Mouse (Mus musculus) stomach, embryonic 16.5 days (tissue): ENCODE data around the gene Rap1a. TPM values are rescaled to one million over a fixed set of nuclear protein-coding genes. Genes with fewer than 3 reads are reported as not detected.

Source experiments
- ATAC-seq: fragments of 200-750 bp; cut with Nextera tagmentation; 2 replicates; pipeline ENCODE4 v1.8.0; 2017; ENCODE audit warnings: moderate number of reproducible peaks, moderate TSS enrichment; ENCODE audit not compliant: insufficient read depth, low FRiP score
- H3K27ac ChIP-seq: fragments of 300-500 bp; sonication (generic); 2 replicates; pipeline ENCODE4 v1.5.1; 2014; ENCODE audit warnings: low read length
- H3K27me3 ChIP-seq: fragments of 300-500 bp; sonication (generic); 2 replicates; pipeline ENCODE4 v1.6.1; 2014; ENCODE audit warnings: low read length, control low read depth, mixed read lengths; ENCODE audit not compliant: control insufficient read depth, insufficient read depth
- H3K36me3 ChIP-seq: fragments of 300-500 bp; sonication (generic); 2 replicates; pipeline ENCODE4 v1.6.1; 2014; ENCODE audit warnings: low read length; ENCODE audit not compliant: control insufficient read depth, insufficient read depth
- H3K4me1 ChIP-seq: fragments of 300-500 bp; sonication (generic); 2 replicates; pipeline ENCODE4 v1.6.1; 2014; ENCODE audit warnings: low read length, control low read depth, mixed read lengths; ENCODE audit not compliant: control insufficient read depth, insufficient read depth
- H3K4me2 ChIP-seq: fragments of 300-500 bp; sonication (generic); 2 replicates; pipeline ENCODE4 v1.6.1; 2014; ENCODE audit warnings: low read depth, low read length, mixed read lengths
- H3K4me3 ChIP-seq: fragments of 300-500 bp; sonication (generic); replicated peaks from 2 replicates; pipeline ENCODE4 v1.5.1; 2014; ENCODE audit warnings: mild to moderate bottlenecking, low read length
- H3K9ac ChIP-seq: fragments of 300-500 bp; sonication (generic); 2 replicates; pipeline ENCODE4 v1.6.1; 2014; ENCODE audit warnings: low read length
- H3K9me3 ChIP-seq: fragments of 300-500 bp; sonication (generic); replicated peaks from 2 replicates; pipeline ENCODE4 v1.6.1; 2016; ENCODE audit warnings: low read length, control low read depth; ENCODE audit not compliant: control insufficient read depth
- WGBS: fragments of 180-500 bp; shearing (Covaris S2); extraction: QIAGEN DNeasy Blood & Tissue Kit; methylation state at CpG from one replicate; pipeline ENCODE4 v1.1.7; 2014; 5-methylcytosine and 5-hydroxymethylcytosine counted together
- polyA plus RNA-seq: library from polyadenylated mRNA; unstranded; fragments of >200 nt; fragmentation: Nextera tagmentation; extraction: Ambion mirVana; gene quantifications from 2 replicates; pipeline ENCODE4 v1.2.1, GENCODE M21; 2015

Gene Rap1a
- polyA plus RNA-seq, 1 experiment from 2014 or later = 148 TPM

DNA sequence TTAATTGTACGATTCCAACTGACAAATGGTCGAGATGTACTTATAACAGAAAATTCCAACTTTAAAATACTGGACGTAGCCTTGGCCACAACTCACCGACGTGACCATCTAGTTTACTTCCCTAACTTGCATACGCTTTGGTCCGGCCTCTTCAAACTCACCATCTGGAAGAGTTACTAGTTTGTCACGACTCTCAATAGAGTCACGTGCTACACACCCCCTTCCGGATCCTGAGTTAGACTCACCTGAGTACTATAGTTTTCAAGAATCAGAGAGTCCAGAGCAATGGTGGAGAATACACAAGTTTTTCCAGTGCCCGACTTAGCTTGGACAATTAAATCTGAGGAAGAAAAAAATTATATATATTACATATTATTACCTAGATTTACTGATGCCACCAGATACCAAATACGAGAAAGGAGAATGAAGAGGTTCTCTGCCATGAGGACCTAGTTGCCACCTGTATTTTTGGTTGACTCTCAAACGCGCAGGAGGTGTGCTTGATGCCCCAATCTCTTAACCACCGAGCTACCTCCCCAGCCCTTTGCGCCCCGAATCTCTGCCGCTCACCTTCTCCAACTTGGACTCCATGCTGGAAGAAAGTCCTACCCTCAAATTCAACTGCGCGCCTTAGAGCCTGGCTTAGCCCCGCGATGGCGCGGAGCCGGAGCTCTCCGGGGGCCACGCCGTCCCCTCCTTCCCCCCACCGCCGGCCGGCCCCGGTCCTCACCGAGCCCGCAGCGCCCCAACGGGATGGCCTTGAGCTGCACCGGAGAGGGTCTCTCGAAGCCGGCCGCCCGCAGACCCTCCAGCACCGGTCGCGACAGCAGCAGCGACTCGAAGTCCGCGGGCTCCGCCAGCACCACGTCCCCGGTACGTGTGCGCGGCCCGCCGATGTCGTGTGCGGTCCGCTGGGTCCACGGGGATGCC, 114.5 kb downstream of the Rap1a start:
- peak; percentile 26 for ATAC-seq
- no peaks in the 10 kb centered on the region for H3K4me1 ChIP-seq
- H3K9ac ChIP-seq = peak overlapping the region; percentile 97
- H3K4me2 ChIP-seq = peak overlapping the region; percentile 81
- H3K36me3 ChIP-seq = peaks cover 7% of the 10 kb centered on the region; the same call in 1 of the 2 replicates
- no peaks in the 10 kb centered on the region for H3K27me3 ChIP-seq
- H3K4me3 ChIP-seq = peak overlapping the region; percentile 97
- peak overlapping the region; percentile 79 for H3K27ac ChIP-seq
- 6% methylated on average over 60 of the region's 60 CpGs for WGBS
- no peaks in the 10 kb centered on the region for H3K9me3 ChIP-seq

- Histone ChIP-seq H3K4me3 (no peak overlapping the region), H3K27ac (no peak overlapping the region), H3K4me1 (no peaks in the 10 kb centered on the region), H3K4me2 (no peak overlapping the region), H3K27me3 (no peaks in the 10 kb centered on the region), H3K36me3 (peaks cover 23% of the 10 kb centered on the region), H3K9me3 (no peaks in the 10 kb centered on the region), H3K9ac (no peak overlapping the region)
- ATAC-seq = no peak
- 86% methylated on average over 7 of the region's 7 CpGs for WGBS
Measured at GRCm38 (mm10) chr3:105680346-105680745, 120.8 kb downstream of the Rap1a start.

Other genes with a start within 250 kb of the Rap1a start
- 29.1 and 33.0 TPM in 2 replicates for gene Ddx20, start 113.8 kb downstream of the Rap1a start, polyA plus RNA-seq
- gene Inka2, start 96.7 kb downstream of the Rap1a start, polyA plus RNA-seq = 3.1 and 4.9 TPM in 2 replicates
- 1.0 and 1.2 TPM in 2 replicates for gene Adora3, start 69.5 kb upstream of the Rap1a start, polyA plus RNA-seq
- 0.44 TPM in 1 of 2 replicates, not detected in the other for gene Tmigd3, start 69.6 kb upstream of the Rap1a start, polyA plus RNA-seq
- gene I830077J02Rik, start 131.3 kb upstream of the Rap1a start, polyA plus RNA-seq = 1.6 and 2.6 TPM in 2 replicates
- gene Wdr77, start 158.0 kb upstream of the Rap1a start, polyA plus RNA-seq = 110 and 120 TPM in 2 replicates
- gene Atp5f1, start 158.8 kb upstream of the Rap1a start, polyA plus RNA-seq = 473 and 524 TPM in 2 replicates
- 0.90 and 1.6 TPM in 2 replicates for gene Ovgp1, start 172.4 kb upstream of the Rap1a start, polyA plus RNA-seq
- 0.35 TPM in 1 of 2 replicates, not detected in the other for gene Pifo, start 213.3 kb upstream of the Rap1a start, polyA plus RNA-seq
- gene Chil5, start 231.5 kb upstream of the Rap1a start, polyA plus RNA-seq = not detected in 2 replicates